Mouse (Mus musculus) midbrain, embryonic 12.5 days (tissue): Measurements from ENCODE around the gene Rprm. TPM values are rescaled to one million over a fixed set of nuclear protein-coding genes. Genes with fewer than 3 reads are reported as not detected.

Experiments used
- ATAC-seq: fragments of 200-750 bp; cut with Nextera tagmentation; 2 replicates; pipeline ENCODE4 v1.8.0; 2017; ENCODE audit warnings: low read depth, moderate TSS enrichment, moderate library complexity; ENCODE audit not compliant: low FRiP score
- H3K27ac ChIP-seq: fragments of 300-500 bp; sonication (generic); replicated peaks from 2 replicates; pipeline ENCODE4 v1.5.1; 2016; ENCODE audit warnings: mild to moderate bottlenecking
- H3K27me3 ChIP-seq: fragments of 300-500 bp; sonication (generic); 2 replicates; pipeline ENCODE4 v1.6.1; 2016; ENCODE audit warnings: mild to moderate bottlenecking
- H3K36me3 ChIP-seq: fragments of 300-500 bp; sonication (generic); 2 replicates; pipeline ENCODE4 v1.6.1; 2016
- H3K4me1 ChIP-seq: fragments of 300-500 bp; sonication (generic); 2 replicates; pipeline ENCODE4 v1.6.1; 2016
- H3K4me2 ChIP-seq: fragments of 300-500 bp; sonication (generic); replicated peaks from 2 replicates; pipeline ENCODE4 v1.6.1; 2016; ENCODE audit warnings: mild to moderate bottlenecking, moderate library complexity
- H3K4me3 ChIP-seq: fragments of 300-500 bp; sonication (generic); 2 replicates; pipeline ENCODE4 v1.5.1; 2016; ENCODE audit warnings: mild to moderate bottlenecking
- H3K9ac ChIP-seq: fragments of 300-500 bp; sonication (generic); replicated peaks from 2 replicates; pipeline ENCODE4 v1.6.1; 2016; ENCODE audit warnings: mild to moderate bottlenecking, moderate library complexity
- H3K9me3 ChIP-seq: fragments of 300-500 bp; sonication (generic); 2 replicates; pipeline ENCODE4 v1.6.1; 2016; ENCODE audit warnings: mild to moderate bottlenecking
- WGBS: fragments of 180-500 bp; shearing (Covaris S2); methylation state at CpG from one replicate; pipeline ENCODE4 v1.1.7; 2016; 5-methylcytosine and 5-hydroxymethylcytosine counted together
- polyA plus RNA-seq: library from polyadenylated mRNA; unstranded; fragments of >200 nt; fragmentation: Nextera tagmentation; extraction: Ambion mirVana; gene quantifications from 2 replicates; pipeline ENCODE4 v1.2.1, GENCODE M21; 2016

The Rprm gene
- polyA plus RNA-seq, 1 experiment from 2014 or later = 60.7 TPM

DNA sequence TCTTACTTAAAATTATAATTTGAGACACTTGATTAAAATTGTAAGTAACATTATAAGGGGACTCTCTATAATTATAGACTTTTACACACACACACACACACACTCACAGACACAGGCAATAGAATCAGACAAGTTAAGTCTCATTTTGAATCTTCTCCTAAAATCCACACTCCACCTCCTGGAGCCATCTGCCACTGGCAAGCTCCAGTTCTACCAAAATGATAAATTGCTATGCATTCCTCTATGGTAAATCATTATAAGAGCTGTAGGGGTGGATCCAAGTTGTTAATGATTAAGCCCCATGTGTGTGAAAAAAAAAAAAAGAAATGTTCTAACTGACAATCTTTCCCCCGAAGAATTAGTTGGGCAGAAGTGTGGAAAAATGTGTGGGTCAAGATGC, 13.8 kb downstream of the Rprm start:
- no peak overlapping the region for H3K4me2 ChIP-seq
- H3K27ac ChIP-seq = no peak overlapping the region
- WGBS = 88% methylated on average over 1 of the region's 1 CpGs
- ATAC-seq = no peak
- no peaks in the 10 kb centered on the region for H3K4me1 ChIP-seq
- H3K27me3 ChIP-seq = no peaks in the 10 kb centered on the region
- no peaks in the 10 kb centered on the region for H3K9me3 ChIP-seq
- H3K4me3 ChIP-seq = no peak overlapping the region
- H3K36me3 ChIP-seq = no peaks in the 10 kb centered on the region
- H3K9ac ChIP-seq = no peak overlapping the region

DNA sequence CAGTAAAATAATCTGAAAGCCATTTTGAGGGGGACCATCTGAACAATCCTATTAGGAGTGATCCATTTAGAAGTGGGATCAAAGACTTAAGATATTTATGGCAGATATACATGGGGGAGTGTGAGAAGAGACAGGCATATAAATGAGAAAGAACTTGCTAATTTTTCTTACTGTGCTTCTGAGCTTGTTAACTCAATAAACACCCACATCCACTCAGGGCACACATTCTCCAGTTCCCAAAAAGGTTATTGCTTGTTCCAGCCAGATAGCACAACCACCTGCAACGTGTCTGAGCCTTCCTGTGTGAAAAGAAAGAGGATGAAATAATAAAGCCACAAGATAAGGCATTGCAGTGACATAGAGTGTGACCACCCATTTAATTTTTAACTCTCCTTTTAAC, 22.9 kb downstream of the Rprm start:
- WGBS = 40% methylated on average over 1 of the region's 1 CpGs
- no peaks in the 10 kb centered on the region for H3K36me3 ChIP-seq
- no peak overlapping the region for H3K4me3 ChIP-seq

DNA sequence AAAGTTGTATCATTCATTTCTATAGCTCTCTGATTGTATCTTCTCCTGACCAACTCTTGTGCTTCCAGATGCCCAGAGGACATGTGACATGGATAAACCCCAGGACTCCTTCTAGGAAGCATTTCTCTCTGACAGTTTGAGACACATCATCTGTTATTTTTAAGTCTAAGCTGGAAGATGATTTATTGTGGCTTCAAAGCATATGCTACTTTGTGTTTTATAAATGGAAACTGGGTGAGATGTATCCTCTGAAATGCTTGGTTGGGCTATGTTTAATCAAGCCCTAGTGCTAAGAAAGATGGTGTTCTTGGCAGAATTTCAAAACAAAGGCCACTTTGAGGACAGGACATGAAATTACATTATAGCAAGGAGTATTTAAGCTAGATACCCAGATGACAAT, 24.3 kb downstream of the Rprm start:
- H3K4me1 ChIP-seq = no peaks in the 10 kb centered on the region
- no peak overlapping the region for H3K9ac ChIP-seq
- no peaks in the 10 kb centered on the region for H3K36me3 ChIP-seq
- no peak overlapping the region for H3K4me3 ChIP-seq
- no peak for ATAC-seq
- no peaks in the 10 kb centered on the region for H3K27me3 ChIP-seq
- no peak overlapping the region for H3K4me2 ChIP-seq
- H3K27ac ChIP-seq = no peak overlapping the region
- H3K9me3 ChIP-seq = no peaks in the 10 kb centered on the region

More for the DNA sequence above, 22.9 kb downstream of the Rprm start:
- Histone ChIP-seq H3K9me3 (no peaks in the 10 kb centered on the region), H3K4me1 (no peaks in the 10 kb centered on the region), H3K9ac (no peak overlapping the region), H3K27ac (no peak overlapping the region), H3K4me2 (no peak overlapping the region), H3K27me3 (no peaks in the 10 kb centered on the region)
- no peak for ATAC-seq
